Mouse (Mus musculus) kidney, postnatal 10 days (tissue): ENCODE measurements around the gene Btbd35f10.
"Not testable (repeated sequence)": the region's sequence is repeated elsewhere in the genome, so short reads cannot be mapped to it uniquely, and the experiment has no call there.

Source experiments
- DNase-seq: peaks from one replicate; pipeline ENCODE4 v3.0.0; 2021; ENCODE audit warnings: mixed read lengths

Gene Btbd35f10

GRCm38 (mm10) chrX:3752785-3753184 lies at the start of gene Btbd35f10:
Btbd35f10 (minus strand) TSS chrX:3752885.
- DNase-seq, result not testable (repeated sequence)
